ENCODE assay signal across 1 mouse cellular context in the genomic region with DNA sequence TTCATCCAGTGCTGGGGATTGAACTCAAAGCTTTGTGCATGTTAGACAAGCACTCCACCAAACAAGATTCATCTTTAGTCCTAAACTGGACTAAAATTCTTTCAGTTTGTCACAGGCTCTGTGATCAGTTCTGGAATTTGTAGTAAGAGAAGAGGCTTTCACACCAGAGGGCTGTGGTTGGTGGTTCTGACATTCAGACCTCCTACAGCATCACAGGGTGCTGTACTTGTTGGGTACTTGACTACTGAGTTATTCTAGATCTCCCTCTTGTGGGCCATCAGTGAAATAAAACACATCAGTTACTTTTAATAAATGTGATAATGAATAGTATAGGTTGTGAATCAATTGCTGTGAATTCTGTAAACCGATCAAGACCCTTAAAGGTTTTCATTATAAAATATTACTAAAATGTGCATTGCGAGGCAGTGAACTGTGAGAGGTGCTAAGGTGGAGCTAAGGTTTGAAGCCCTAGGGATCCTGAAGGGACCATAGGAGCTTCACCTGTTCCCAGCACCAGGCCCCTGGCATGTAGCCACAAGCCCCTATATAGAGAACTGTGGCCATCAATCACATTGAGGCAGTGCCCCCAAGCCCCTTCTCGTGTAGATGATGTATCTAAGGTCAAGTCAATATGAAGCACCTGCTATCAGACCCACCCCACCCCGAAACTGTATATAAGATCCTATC.
TF ChIP-seq lines count a peak whose summit lies in the region.

No protein-coding gene starts in this region.

TF ChIP-seq in CH12.LX, 34 proteins besides CTCF, POLR2A, EP300 and RAD21 (continued from another document):
- TF ChIP-seq ZKSCAN1 (IDR thresholded peaks at IDR 0.05; ENCODE audit: borderline replicate concordance, low read depth, low read length) (no peak), MAFK (IDR thresholded peaks at IDR 0.05; ENCODE audit: insufficient replicate concordance, low read length) (no peak), PAX5 (IDR thresholded peaks at IDR 0.05; ENCODE audit: low read length) (no peak), USF1 (IDR thresholded peaks at IDR 0.05; ENCODE audit: low read depth, low read length) (no peak), JUND (conservative IDR thresholded peaks at IDR 0.05; ENCODE audit: low read depth, low read length) (no peak), USF2 (conservative IDR thresholded peaks at IDR 0.05; ENCODE audit: low read depth, low read length) (no peak), NRF1 (IDR thresholded peaks at IDR 0.05; ENCODE audit: low read depth, low read length) (no peak), KAT2A (IDR thresholded peaks at IDR 0.05; ENCODE audit: insufficient replicate concordance, low read length) (no peak), GABPA (IDR thresholded peaks at IDR 0.05; ENCODE audit: insufficient replicate concordance, low read depth, low read length) (no peak)
